Mouse (Mus musculus): ENCODE data around the gene Slc9a3r1. TPM values are rescaled to one million over a fixed set of nuclear protein-coding genes. Genes with fewer than 3 reads are reported as not detected.

Slc9a3r1 gene
- total RNA-seq, 4 experiments from 2014 or later = 7.3 to 8.5 (median 8.5) TPM

- DNase-seq (ENCODE audit: low spot score) = no peak
Observed at GRCm38 (mm10) chr11:115188539-115189231, 25.5 kb downstream of the Slc9a3r1 start.

GRCm38 (mm10) chr11:115189304-115189703 is 26.2 kb downstream of the Slc9a3r1 start:
- DNase-seq (ENCODE audit: low spot score) = no peak

GRCm38 (mm10) chr11:115192180-115192579 is 29.0 kb downstream of the Slc9a3r1 start:
- DNase-seq (ENCODE audit: low spot score) = peak; percentile 69

- no peak for DNase-seq (ENCODE audit: low spot score)
Observed at GRCm38 (mm10) chr11:115194693-115195092, 31.6 kb downstream of the Slc9a3r1 start.

- no peak for DNase-seq (ENCODE audit: low spot score)
Observed at GRCm38 (mm10) chr11:115195933-115196332, 32.8 kb downstream of the Slc9a3r1 start.

- no peak for DNase-seq (ENCODE audit: low spot score)
Observed at GRCm38 (mm10) chr11:115197558-115197957, 34.4 kb downstream of the Slc9a3r1 start.

GRCm38 (mm10) chr11:115198932-115199384 is 35.8 kb downstream of the Slc9a3r1 start:
- DNase-seq (ENCODE audit: low spot score) = no peak

- no peak for DNase-seq (ENCODE audit: low spot score)
Observed at GRCm38 (mm10) chr11:115200520-115200919, 37.4 kb downstream of the Slc9a3r1 start.

- DNase-seq (ENCODE audit: low spot score) = peak; percentile 75
Observed at GRCm38 (mm10) chr11:115202316-115202715, 39.2 kb downstream of the Slc9a3r1 start.

GRCm38 (mm10) chr11:115202756-115203155 is 39.6 kb downstream of the Slc9a3r1 start:
- no peak for DNase-seq (ENCODE audit: low spot score)

- no peak for DNase-seq (ENCODE audit: low spot score)
Observed at GRCm38 (mm10) chr11:115208126-115208525, 45.0 kb downstream of the Slc9a3r1 start.

GRCm38 (mm10) chr11:115208776-115209732 is 45.9 kb downstream of the Slc9a3r1 start:
- DNase-seq (ENCODE audit: low spot score) = no peak

GRCm38 (mm10) chr11:115209958-115210357 is 46.8 kb downstream of the Slc9a3r1 start:
- DNase-seq (ENCODE audit: low spot score) = no peak

- no peak for DNase-seq (ENCODE audit: low spot score)
Observed at GRCm38 (mm10) chr11:115212116-115212515, 49.0 kb downstream of the Slc9a3r1 start.

- no peak for DNase-seq (ENCODE audit: low spot score)
Observed at GRCm38 (mm10) chr11:115215123-115215522, 52.0 kb downstream of the Slc9a3r1 start.

GRCm38 (mm10) chr11:115217439-115218410 is 54.6 kb downstream of the Slc9a3r1 start:
- DNase-seq (ENCODE audit: low spot score) = no peak

- DNase-seq (ENCODE audit: low spot score) = peak; percentile 59
Observed at GRCm38 (mm10) chr11:115219263-115219662, 56.1 kb downstream of the Slc9a3r1 start.

- DNase-seq (ENCODE audit: low spot score) = no peak
Observed at GRCm38 (mm10) chr11:115219685-115220084, 56.5 kb downstream of the Slc9a3r1 start.

GRCm38 (mm10) chr11:115222077-115222476 is 58.9 kb downstream of the Slc9a3r1 start:
- no peak for DNase-seq (ENCODE audit: low spot score)

- no peak for DNase-seq (ENCODE audit: low spot score)
Observed at GRCm38 (mm10) chr11:115222570-115222969, 59.4 kb downstream of the Slc9a3r1 start.

- no peak for DNase-seq (ENCODE audit: low spot score)
Observed at GRCm38 (mm10) chr11:115223451-115223850, 60.3 kb downstream of the Slc9a3r1 start.

Measured in heart, adult 8-10 months (tissue).